Mouse (Mus musculus) kidney, adult 2 months (tissue): ENCODE measurements around the gene Gm9817. TPM values are rescaled to one million over a fixed set of nuclear protein-coding genes. Genes with fewer than 3 reads are reported as not detected.

Experiments used
- DNase-seq: peaks from one replicate; pipeline ENCODE4 v3.0.0; 2021
- H3K27ac ChIP-seq: fragments of 200-500 bp; 2 replicates; pipeline ENCODE4 v1.5.1; 2012; ENCODE audit warnings: low read depth, low read length, control low read depth, inconsistent platforms; ENCODE audit not compliant: insufficient read depth
- H3K27me3 ChIP-seq: fragments of 200-500 bp; replicated peaks from 2 replicates; pipeline ENCODE4 v1.6.1; 2012; ENCODE audit warnings: mild to moderate bottlenecking, moderate library complexity, low read length, inconsistent platforms; ENCODE audit not compliant: control insufficient read depth, insufficient read depth
- H3K36me3 ChIP-seq: fragments of 200-500 bp; 2 replicates; pipeline ENCODE4 v1.6.1; 2012; ENCODE audit warnings: mild to moderate bottlenecking, moderate library complexity, low read length, inconsistent platforms; ENCODE audit not compliant: control insufficient read depth, insufficient read depth
- H3K4me1 ChIP-seq: fragments of 200-500 bp; 2 replicates; pipeline ENCODE4 v1.6.1; 2011; ENCODE audit warnings: low read length; ENCODE audit not compliant: control insufficient read depth, insufficient read depth
- H3K4me3 ChIP-seq: fragments of 200-500 bp; 2 replicates; pipeline ENCODE4 v1.5.1; 2011; ENCODE audit warnings: mild to moderate bottlenecking, low read depth, low read length, control low read depth; ENCODE audit not compliant: insufficient read depth
- CTCF ChIP-seq: fragments of 200-500 bp; conservative IDR thresholded peaks from 2 replicates; pipeline ENCODE4 v1.5.1; 2011; ENCODE audit warnings: low read depth, mild to moderate bottlenecking, control low read depth, low read length, moderate library complexity, mixed read lengths; ENCODE audit not compliant: insufficient read depth, insufficient read length
- POLR2A ChIP-seq: fragments of 200-500 bp; IDR thresholded peaks from one replicate; pipeline ENCODE4 v1.6.1; 2011; ENCODE audit warnings: low read depth, low read length, control low read depth
- WGBS: fragments of 180-500 bp; shearing (Covaris S2); methylation state at CpG from one replicate; pipeline ENCODE4 v1.1.7; 2018; 5-methylcytosine and 5-hydroxymethylcytosine counted together
- polyA plus RNA-seq: library from polyadenylated mRNA; depleted of rRNA; stranded (reverse); fragments of >200 nt; gene quantifications from 2 replicates; pipeline ENCODE4 v1.2.3, GENCODE M21; 2012

The Gm9817 gene
- polyA plus RNA-seq, 1 experiment = not detected

DNA sequence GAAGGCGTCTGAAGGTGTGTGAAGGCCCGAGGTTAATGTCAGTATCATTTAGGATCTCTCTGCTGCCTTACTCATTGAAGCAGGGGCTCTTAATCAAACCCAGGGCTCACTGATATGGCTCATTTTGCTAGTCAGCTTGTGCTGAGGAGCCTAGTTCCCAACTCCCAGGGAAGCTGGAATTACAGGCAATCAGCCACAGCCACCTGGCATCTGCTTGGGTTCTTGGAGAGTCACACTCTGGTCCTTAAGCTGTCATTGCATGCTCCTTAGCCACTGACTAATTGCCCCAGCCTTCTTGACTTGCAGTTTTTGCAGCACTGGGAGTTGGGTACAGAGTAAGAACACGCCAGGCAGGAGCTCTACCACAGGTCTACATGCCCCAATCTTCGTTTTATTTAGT, 42.1 kb upstream of the Gm9817 start:
- no peak overlapping the region for H3K4me3 ChIP-seq
- DNase-seq = no peak
- no peaks in the 10 kb centered on the region for H3K36me3 ChIP-seq
- TF ChIP-seq CTCF (no peak), POLR2A (no peak)
- H3K27me3 ChIP-seq = no peaks in the 10 kb centered on the region
- no peaks in the 10 kb centered on the region for H3K4me1 ChIP-seq
- no peak overlapping the region for H3K27ac ChIP-seq
- 85% methylated on average over 4 of the region's 4 CpGs for WGBS

DNA sequence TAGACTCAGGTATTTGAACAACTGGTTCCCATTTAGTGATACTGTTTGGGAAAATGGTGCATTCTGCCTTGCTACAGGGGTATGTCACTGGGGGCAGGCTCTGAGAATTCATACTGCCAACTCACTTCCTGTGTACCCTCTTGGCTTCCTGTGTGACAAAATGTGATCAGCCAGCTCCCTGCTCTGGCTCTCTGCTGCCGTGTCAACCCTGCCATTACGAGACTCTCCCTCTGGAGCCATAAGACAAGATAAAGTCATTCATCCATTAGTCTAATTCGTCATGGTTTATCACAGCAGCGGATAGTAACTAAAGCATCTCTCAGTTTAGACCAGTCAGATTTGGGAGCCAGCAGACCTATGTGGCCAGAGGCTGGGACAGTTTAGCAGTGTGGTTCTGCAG, 38.3 kb upstream of the Gm9817 start:
- no peaks in the 10 kb centered on the region for H3K27me3 ChIP-seq
- no peaks in the 10 kb centered on the region for H3K36me3 ChIP-seq
- WGBS = 71% methylated on average over 4 of the region's 4 CpGs
- TF ChIP-seq CTCF (no peak), POLR2A (no peak)
- no peak for DNase-seq
- H3K27ac ChIP-seq = no peak overlapping the region
- no peak overlapping the region for H3K4me3 ChIP-seq
- H3K4me1 ChIP-seq = no peaks in the 10 kb centered on the region

DNA sequence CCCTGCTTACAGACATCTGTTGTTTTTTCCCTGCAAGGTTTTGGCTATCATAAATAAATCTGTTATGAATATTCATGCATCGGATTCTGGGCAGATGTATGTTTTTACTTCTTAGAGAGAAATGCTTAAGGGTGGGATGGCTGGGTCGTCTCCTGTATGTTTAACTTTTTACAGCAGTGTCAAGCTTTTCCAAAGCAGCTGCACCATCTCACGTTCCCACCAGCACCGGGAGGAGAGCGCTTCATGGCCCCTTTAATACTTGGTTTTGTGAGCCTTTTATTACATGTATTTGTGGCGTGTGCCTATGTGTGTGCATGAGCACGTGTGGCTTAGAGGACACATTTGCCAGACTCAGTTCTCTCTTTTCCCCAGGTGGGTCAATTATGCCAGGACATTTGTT, 37.8 kb upstream of the Gm9817 start:
- Histone ChIP-seq H3K27me3 (no peaks in the 10 kb centered on the region), H3K4me3 (no peak overlapping the region), H3K4me1 (no peaks in the 10 kb centered on the region), H3K36me3 (no peaks in the 10 kb centered on the region), H3K27ac (no peak overlapping the region)
- WGBS = 56% methylated on average over 7 of the region's 7 CpGs
- DNase-seq = no peak
- no peak for TF ChIP-seq POLR2A
- TF ChIP-seq CTCF = no peak

DNA sequence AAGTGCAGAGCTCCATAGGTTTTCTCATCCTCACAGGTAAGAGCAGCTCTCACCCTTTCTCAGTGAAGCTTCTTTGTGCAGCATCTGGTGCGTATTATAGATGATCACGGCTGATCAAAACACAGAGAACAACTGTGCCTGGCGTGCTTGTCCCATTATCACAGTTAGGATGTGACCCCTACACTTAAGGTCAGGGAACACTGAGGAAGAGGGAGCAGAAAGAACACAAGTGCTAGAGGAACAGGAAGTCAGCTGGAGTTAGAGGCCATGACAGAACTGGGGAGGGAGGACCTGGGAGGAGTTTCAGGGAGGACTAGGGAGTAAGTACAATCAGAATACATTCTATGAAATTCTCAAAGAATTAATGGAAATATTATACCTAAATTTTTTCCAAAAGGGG, 35.0 kb upstream of the Gm9817 start:
- TF ChIP-seq POLR2A (no peak), CTCF (no peak)
- Histone ChIP-seq H3K27me3 (no peaks in the 10 kb centered on the region), H3K4me3 (no peak overlapping the region), H3K4me1 (no peaks in the 10 kb centered on the region), H3K27ac (no peak overlapping the region), H3K36me3 (no peaks in the 10 kb centered on the region)
- 77% methylated on average over 3 of the region's 3 CpGs for WGBS
- no peak for DNase-seq

DNA sequence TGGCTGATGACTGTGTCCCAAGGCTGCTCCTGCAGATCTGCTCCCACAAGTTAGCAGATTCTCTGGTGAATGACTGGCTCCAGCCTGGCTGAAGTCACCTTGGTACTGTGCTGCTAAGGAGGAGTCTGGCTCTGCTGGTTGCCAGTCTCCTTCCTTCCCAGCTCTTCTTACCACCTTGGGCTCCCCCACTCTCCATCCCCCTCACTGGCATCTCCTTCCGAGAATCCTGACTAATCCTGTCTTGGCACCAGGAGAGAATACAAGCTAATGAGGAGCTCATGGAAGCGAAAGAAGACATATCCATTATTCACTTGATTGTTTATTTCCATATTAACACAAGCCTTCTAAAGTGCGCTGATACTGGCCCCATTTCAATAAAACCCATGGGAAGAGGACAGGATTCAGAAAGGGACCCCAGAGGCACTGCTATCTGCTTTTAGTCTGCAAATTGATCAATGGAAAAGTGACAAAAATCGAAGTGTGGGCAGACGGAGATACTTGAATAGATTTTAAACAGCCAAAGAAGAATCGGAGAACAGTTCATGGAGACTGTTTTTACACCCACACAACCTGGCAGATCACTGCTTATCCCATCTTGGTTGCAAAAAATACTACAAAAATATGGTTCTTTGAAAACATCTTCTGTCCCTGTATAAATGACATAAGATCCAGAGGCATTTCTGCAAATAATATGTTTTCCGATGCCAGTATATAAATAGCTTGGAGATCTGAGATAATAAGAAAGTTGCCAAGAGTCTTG, 29.1 kb upstream of the Gm9817 start:
- 86% methylated on average over 7 of the region's 7 CpGs for WGBS
- no peaks in the 10 kb centered on the region for H3K4me1 ChIP-seq

DNA sequence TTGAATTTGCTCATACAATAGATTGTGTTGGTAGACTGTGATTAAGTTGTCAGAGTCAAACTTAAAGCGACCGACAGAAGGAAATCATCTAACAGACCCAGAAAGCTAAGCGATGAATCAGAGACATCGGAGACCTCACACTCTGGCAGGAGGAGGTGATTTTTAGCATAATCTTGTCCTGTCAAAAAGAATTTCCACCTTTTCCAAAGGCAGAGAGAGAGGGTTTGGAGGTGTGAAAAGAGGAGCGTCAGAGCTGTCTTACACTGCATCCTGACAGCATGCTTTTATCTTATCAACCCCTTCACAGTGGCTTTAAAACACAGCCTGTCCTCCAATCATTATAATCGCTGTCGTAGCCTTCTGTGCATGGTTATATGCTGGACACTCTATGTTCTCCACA, 25.7 kb upstream of the Gm9817 start:
- no peak for DNase-seq
- Histone ChIP-seq H3K4me3 (no peak overlapping the region), H3K27me3 (no peaks in the 10 kb centered on the region), H3K36me3 (no peaks in the 10 kb centered on the region), H3K4me1 (no peaks in the 10 kb centered on the region), H3K27ac (no peak overlapping the region)
- TF ChIP-seq POLR2A (no peak), CTCF (no peak)
- WGBS = 87% methylated on average over 7 of the region's 7 CpGs

More for the DNA sequence above, 29.1 kb upstream of the Gm9817 start:
- H3K36me3 ChIP-seq = no peaks in the 10 kb centered on the region
- H3K27ac ChIP-seq = no peak overlapping the region
- H3K27me3 ChIP-seq = no peaks in the 10 kb centered on the region
- DNase-seq = no peak
- TF ChIP-seq POLR2A (no peak), CTCF (no peak)
- no peak overlapping the region for H3K4me3 ChIP-seq

DNA sequence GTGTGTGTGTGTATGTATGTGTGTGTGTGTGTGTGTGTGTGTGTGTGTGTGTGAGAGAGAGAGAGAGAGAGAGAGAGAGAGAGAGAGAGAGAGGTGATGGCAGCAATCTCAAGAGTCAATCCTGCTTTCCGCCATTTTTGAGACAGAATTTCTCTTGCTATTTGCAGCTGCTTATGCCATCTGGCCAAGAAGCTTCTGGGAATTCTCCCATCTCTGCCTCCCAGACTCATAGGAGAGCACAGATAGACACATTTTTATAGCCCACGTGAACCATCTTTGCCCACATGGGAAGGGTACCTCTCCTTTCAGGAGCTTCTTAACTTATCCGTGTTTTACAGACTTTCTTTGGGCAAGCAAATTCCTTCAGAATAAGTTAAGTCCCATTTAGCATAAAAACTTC, 24.6 kb upstream of the Gm9817 start:
- no peaks in the 10 kb centered on the region for H3K36me3 ChIP-seq
- 88% methylated on average over 3 of the region's 3 CpGs for WGBS
- no peaks in the 10 kb centered on the region for H3K4me1 ChIP-seq
- H3K27me3 ChIP-seq = no peaks in the 10 kb centered on the region
- TF ChIP-seq CTCF (no peak), POLR2A (no peak)
- no peak overlapping the region for H3K4me3 ChIP-seq
- H3K27ac ChIP-seq = no peak overlapping the region
- no peak for DNase-seq

DNA sequence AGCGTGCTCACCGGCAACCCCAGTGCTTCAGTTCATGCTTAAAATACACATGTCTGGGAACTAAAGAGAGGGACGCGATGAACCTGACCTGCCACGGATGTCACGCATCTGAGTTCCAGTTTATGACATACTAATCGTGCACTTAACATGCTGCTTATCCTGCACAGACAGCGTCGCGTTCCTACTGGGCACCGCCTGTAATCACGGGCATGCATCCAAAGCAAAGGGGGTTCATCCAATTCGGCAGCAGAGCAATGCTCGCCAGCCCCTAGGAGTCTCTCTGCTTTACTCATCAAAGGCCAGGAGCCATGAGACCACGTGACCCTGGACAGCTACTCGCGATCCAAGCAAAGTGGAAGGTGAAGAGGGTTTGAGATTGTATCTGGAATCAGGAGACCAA, 19.3 kb upstream of the Gm9817 start:
- 92% methylated on average over 17 of the region's 17 CpGs for WGBS
- TF ChIP-seq CTCF (no peak), POLR2A (no peak)

More for the DNA sequence above, 19.3 kb upstream of the Gm9817 start:
- Histone ChIP-seq H3K36me3 (no peaks in the 10 kb centered on the region), H3K27ac (no peak overlapping the region), H3K4me1 (no peaks in the 10 kb centered on the region), H3K4me3 (no peak overlapping the region), H3K27me3 (no peaks in the 10 kb centered on the region)
- no peak for DNase-seq
